Mouse (Mus musculus): ENCODE measurements around the gene Cd28. TPM values are rescaled to one million over a fixed set of nuclear protein-coding genes. Genes with fewer than 3 reads are reported as not detected.

Cd28 gene
- polyA plus RNA-seq, 1 experiment from 2014 or later, result 0.13 TPM

DNA sequence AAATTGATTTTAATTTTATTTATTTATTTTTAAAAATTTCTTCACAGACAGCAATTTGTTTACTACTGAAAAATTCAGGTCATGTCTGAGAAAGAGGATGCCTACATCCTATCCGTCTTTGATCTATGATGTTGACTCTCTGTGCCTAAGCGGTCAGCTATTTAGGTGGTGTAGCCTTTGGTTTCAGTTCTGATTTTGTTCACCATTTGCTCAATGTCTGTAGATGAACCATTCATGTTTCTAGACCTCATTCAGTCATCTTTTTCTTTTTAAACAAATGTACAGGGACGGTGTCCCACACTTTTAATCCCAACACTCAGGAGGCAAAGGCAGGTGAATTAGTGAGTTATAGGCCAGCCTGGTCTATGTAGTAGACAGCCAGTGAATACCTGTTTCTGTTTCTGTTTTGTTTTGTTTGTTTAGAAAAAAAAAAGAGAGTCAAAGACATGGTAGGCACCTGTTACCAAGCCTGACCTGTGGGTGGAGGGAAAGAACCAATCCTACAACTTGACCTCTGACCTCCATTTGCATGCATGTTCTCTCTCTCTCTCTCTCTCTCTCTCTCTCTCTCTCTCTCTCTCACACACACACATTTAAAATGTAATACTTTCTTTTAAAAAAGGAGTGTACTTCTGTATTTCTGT lies 45.0 kb downstream of the Cd28 start:
- Histone ChIP-seq H3K27ac (ENCODE audit: low read depth, low read length) (no peak overlapping the region), H3K4me2 (replicated peaks; ENCODE audit: low read depth) (no peak overlapping the region)

DNA sequence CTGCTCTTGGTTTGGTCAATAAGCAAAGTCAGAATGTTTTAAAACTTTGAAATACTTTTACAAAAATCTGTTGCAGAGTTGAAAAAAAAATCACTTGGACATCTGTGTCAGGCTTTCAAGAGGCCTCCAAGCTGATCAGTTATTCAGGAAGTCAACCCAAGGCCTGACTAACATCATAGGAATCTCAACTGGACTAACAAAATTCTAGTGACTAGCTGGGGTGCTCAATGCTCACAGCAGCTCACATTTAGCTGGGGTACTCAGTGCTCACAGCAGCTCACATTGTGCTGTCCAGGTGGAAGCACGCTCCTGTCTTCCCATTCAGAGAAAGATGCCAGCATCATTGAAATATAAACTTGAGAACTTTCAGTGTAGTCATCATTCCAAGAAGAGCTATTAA lies 45.9 kb downstream of the Cd28 start:
- Histone ChIP-seq H3K4me2 (replicated peaks; ENCODE audit: low read depth) (no peak overlapping the region), H3K4me1 (replicated peaks; ENCODE audit: control insufficient read depth, insufficient read depth, low read length) (no peaks in the 10 kb centered on the region; the same call in 1 of the 2 replicates), H3K36me3 (ENCODE audit: control insufficient read depth, insufficient read depth) (no peaks in the 10 kb centered on the region), H3K9ac (ENCODE audit: low read depth, low read length) (no peak overlapping the region), H3K4me3 (ENCODE audit: low read depth, low read length) (no peak overlapping the region), H3K27me3 (replicated peaks; ENCODE audit: control insufficient read depth, insufficient read depth, low read length) (no peaks in the 10 kb centered on the region), H3K9me3 (ENCODE audit: control insufficient read depth) (no peaks in the 10 kb centered on the region), H3K27ac (ENCODE audit: low read depth, low read length) (no peak overlapping the region)
- 100% methylated on average over 1 of the region's 1 CpGs for WGBS
- ATAC-seq, result no peak
- TF ChIP-seq CTCF (IDR thresholded peaks at IDR 0.05; ENCODE audit: low read depth), result no peak

More for the DNA sequence above, 45.0 kb downstream of the Cd28 start:
- H3K9ac ChIP-seq (ENCODE audit: low read depth, low read length), result no peak overlapping the region
- WGBS, result 97% methylated on average over 3 of the region's 3 CpGs
- no peaks in the 10 kb centered on the region for H3K9me3 ChIP-seq (ENCODE audit: control insufficient read depth)
- TF ChIP-seq CTCF (IDR thresholded peaks at IDR 0.05; ENCODE audit: low read depth), result no peak
- H3K4me3 ChIP-seq (ENCODE audit: low read depth, low read length), result no peak overlapping the region
- H3K36me3 ChIP-seq (ENCODE audit: control insufficient read depth, insufficient read depth), result no peaks in the 10 kb centered on the region
- no peaks in the 10 kb centered on the region for H3K4me1 ChIP-seq (replicated peaks; ENCODE audit: control insufficient read depth, insufficient read depth, low read length)
- H3K27me3 ChIP-seq (replicated peaks; ENCODE audit: control insufficient read depth, insufficient read depth, low read length), result no peaks in the 10 kb centered on the region
- ATAC-seq, result no peak

DNA sequence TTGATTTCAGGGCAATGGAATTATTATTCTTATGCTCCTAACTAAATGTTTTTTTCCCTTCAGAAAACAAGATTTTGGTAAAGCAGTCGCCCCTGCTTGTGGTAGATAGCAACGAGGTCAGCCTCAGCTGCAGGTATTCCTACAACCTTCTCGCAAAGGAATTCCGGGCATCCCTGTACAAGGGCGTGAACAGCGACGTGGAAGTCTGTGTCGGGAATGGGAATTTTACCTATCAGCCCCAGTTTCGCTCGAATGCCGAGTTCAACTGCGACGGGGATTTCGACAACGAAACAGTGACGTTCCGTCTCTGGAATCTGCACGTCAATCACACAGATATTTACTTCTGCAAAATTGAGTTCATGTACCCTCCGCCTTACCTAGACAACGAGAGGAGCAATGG lies 46.3 kb downstream of the Cd28 start:
- no peak overlapping the region for H3K4me3 ChIP-seq (ENCODE audit: low read depth, low read length)

DNA sequence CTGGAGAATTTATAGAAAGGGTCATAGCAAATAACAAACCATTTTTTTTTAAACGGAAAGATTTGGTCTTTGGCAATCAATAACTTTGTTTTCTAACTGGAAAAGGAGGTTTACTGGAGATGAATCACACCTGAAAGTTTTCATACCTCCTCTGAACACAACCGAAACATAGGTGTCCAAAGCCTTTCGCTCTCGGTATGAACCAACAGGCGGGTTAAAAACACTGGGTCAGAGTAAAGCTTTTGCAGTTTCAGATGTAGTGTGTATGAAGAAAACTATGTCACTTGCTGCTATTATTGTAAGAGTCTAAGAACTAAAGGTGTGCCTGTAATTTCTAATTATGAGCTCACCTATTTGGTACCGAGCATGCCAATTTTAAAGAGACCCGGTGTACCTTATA lies 55.2 kb downstream of the Cd28 start:
- no peak for ATAC-seq
- Histone ChIP-seq H3K4me2 (replicated peaks; ENCODE audit: low read depth) (no peak overlapping the region), H3K9ac (ENCODE audit: low read depth, low read length) (no peak overlapping the region), H3K27ac (ENCODE audit: low read depth, low read length) (no peak overlapping the region), H3K9me3 (ENCODE audit: control insufficient read depth) (no peaks in the 10 kb centered on the region), H3K27me3 (replicated peaks; ENCODE audit: control insufficient read depth, insufficient read depth, low read length) (no peaks in the 10 kb centered on the region), H3K36me3 (ENCODE audit: control insufficient read depth, insufficient read depth) (no peaks in the 10 kb centered on the region), H3K4me3 (ENCODE audit: low read depth, low read length) (no peak overlapping the region), H3K4me1 (replicated peaks; ENCODE audit: control insufficient read depth, insufficient read depth, low read length) (no peaks in the 10 kb centered on the region; the same call in 1 of the 2 replicates)
- TF ChIP-seq CTCF (IDR thresholded peaks at IDR 0.05; ENCODE audit: low read depth), result no peak
- WGBS, result 95% methylated on average over 7 of the region's 7 CpGs

More for the DNA sequence above, 46.3 kb downstream of the Cd28 start:
- Histone ChIP-seq H3K36me3 (ENCODE audit: control insufficient read depth, insufficient read depth) (no peaks in the 10 kb centered on the region), H3K9me3 (ENCODE audit: control insufficient read depth) (no peaks in the 10 kb centered on the region), H3K9ac (ENCODE audit: low read depth, low read length) (no peak overlapping the region), H3K27me3 (replicated peaks; ENCODE audit: control insufficient read depth, insufficient read depth, low read length) (no peaks in the 10 kb centered on the region), H3K27ac (ENCODE audit: low read depth, low read length) (no peak overlapping the region), H3K4me2 (replicated peaks; ENCODE audit: low read depth) (no peak overlapping the region), H3K4me1 (replicated peaks; ENCODE audit: control insufficient read depth, insufficient read depth, low read length) (no peaks in the 10 kb centered on the region; the same call in 1 of the 2 replicates)
- TF ChIP-seq CTCF (IDR thresholded peaks at IDR 0.05; ENCODE audit: low read depth), result no peak
- WGBS, result 90% methylated on average over 20 of the region's 20 CpGs
- ATAC-seq, result no peak

DNA sequence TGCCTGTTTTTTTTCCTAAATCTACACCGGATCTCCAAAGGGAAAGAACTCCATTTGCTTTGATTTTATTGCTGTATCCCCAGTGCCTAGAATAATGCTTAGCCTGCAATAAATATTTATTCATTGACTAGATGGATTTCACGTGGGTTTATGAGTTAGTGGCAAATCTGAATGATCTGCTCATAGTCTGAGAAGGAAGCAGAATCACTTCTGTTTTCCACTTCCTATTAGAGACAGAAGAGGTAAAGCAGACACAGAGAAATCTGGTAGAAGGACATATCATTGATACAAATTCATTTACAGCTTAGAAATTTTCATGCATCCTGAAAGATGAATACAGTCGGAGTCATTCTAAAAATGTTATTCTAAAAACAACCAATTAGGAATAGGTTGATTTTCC lies 56.6 kb downstream of the Cd28 start:
- no peak for TF ChIP-seq CTCF (IDR thresholded peaks at IDR 0.05; ENCODE audit: low read depth)
- H3K27ac ChIP-seq (ENCODE audit: low read depth, low read length), result no peak overlapping the region
- no peak for ATAC-seq

DNA sequence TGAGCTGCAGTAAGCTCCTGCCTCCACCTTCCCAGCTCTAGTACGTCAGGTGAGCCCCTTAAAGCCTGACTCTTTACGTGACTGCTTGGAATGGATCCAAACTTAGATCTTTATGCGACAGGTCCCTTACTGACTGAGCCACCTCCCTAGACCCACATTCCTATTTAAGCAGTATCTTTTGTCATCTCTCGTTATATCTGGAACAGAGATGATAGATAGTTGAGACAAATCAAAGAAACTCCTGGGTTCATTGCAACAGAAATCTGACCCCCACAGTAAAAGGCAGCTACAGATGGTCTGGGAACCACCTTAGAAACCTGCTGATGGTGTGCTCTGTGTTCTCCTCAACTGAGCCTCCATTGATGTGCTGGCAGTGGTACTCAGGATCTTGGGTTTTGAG lies 59.6 kb downstream of the Cd28 start:
- no peak overlapping the region for H3K4me3 ChIP-seq (ENCODE audit: low read depth, low read length)
- 86% methylated on average over 4 of the region's 4 CpGs for WGBS
- no peak for TF ChIP-seq CTCF (IDR thresholded peaks at IDR 0.05; ENCODE audit: low read depth)
- no peaks in the 10 kb centered on the region for H3K9me3 ChIP-seq (ENCODE audit: control insufficient read depth)
- no peak overlapping the region for H3K27ac ChIP-seq (ENCODE audit: low read depth, low read length)
- ATAC-seq, result no peak
- H3K4me2 ChIP-seq (replicated peaks; ENCODE audit: low read depth), result no peak overlapping the region
- peaks cover 3% of the 10 kb centered on the region; the same call in 1 of the 2 replicates for H3K4me1 ChIP-seq (replicated peaks; ENCODE audit: control insufficient read depth, insufficient read depth, low read length)
- no peaks in the 10 kb centered on the region for H3K27me3 ChIP-seq (replicated peaks; ENCODE audit: control insufficient read depth, insufficient read depth, low read length)
- H3K9ac ChIP-seq (ENCODE audit: low read depth, low read length), result no peak overlapping the region
- H3K36me3 ChIP-seq (ENCODE audit: control insufficient read depth, insufficient read depth), result no peaks in the 10 kb centered on the region

More for the DNA sequence above, 56.6 kb downstream of the Cd28 start:
- H3K4me2 ChIP-seq (replicated peaks; ENCODE audit: low read depth), result no peak overlapping the region
- WGBS, result 46% methylated on average over 3 of the region's 3 CpGs
- H3K9ac ChIP-seq (ENCODE audit: low read depth, low read length), result no peak overlapping the region
- no peaks in the 10 kb centered on the region for H3K4me1 ChIP-seq (replicated peaks; ENCODE audit: control insufficient read depth, insufficient read depth, low read length)
- no peaks in the 10 kb centered on the region for H3K9me3 ChIP-seq (ENCODE audit: control insufficient read depth)
- H3K36me3 ChIP-seq (ENCODE audit: control insufficient read depth, insufficient read depth), result no peaks in the 10 kb centered on the region
- no peak overlapping the region for H3K4me3 ChIP-seq (ENCODE audit: low read depth, low read length)
- H3K27me3 ChIP-seq (replicated peaks; ENCODE audit: control insufficient read depth, insufficient read depth, low read length), result no peaks in the 10 kb centered on the region

Measured in intestine, postnatal 0 days (tissue).